Mouse (Mus musculus) splenic B cell, adult 2 months (primary cell): ENCODE data around the gene Hist1h2bp.
"Not testable (repeated sequence)": the region's sequence is repeated elsewhere in the genome, so short reads cannot be mapped to it uniquely, and the experiment has no call there.

Experiments
- DNase-seq: peaks from one replicate; pipeline ENCODE4 v3.0.0-alpha.2; 2011; ENCODE audit warnings: low read depth, low spot score
- H3K27me3 ChIP-seq: 2 replicates; pipeline ENCODE4 v1.6.1; 2012; ENCODE audit warnings: mild to moderate bottlenecking, low read length, moderate library complexity, mixed read lengths; ENCODE audit not compliant: control insufficient read depth, poor library complexity, insufficient read depth, severe bottlenecking
- H3K36me3 ChIP-seq: 2 replicates; pipeline ENCODE4 v1.6.1; 2012; ENCODE audit warnings: mild to moderate bottlenecking, low read length, moderate library complexity, mixed read lengths; ENCODE audit not compliant: control insufficient read depth, poor library complexity, insufficient read depth, severe bottlenecking

The Hist1h2bp gene

DNA sequence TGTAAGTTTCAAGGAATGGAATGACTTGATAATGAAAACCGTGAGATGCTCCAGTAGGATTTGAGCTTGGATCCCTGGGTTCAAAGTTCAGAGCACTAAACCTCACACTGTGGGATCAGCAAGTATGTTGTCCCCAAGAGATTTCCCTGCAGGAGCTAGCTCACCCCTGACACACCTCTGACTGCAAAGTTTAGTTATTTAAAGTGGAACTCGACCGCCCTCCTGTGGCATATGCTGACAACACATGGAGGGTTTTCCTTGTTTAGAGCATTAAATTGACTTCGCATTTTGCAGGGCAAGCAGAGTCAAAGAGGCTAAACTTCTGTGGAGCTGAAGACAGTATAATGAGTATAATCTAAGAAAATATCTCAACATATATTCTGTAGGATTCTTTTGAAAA, 15.8 kb downstream of the Hist1h2bp start:
- H3K36me3 ChIP-seq, DNase-seq, H3K27me3 ChIP-seq: not testable (repeated sequence)

DNA sequence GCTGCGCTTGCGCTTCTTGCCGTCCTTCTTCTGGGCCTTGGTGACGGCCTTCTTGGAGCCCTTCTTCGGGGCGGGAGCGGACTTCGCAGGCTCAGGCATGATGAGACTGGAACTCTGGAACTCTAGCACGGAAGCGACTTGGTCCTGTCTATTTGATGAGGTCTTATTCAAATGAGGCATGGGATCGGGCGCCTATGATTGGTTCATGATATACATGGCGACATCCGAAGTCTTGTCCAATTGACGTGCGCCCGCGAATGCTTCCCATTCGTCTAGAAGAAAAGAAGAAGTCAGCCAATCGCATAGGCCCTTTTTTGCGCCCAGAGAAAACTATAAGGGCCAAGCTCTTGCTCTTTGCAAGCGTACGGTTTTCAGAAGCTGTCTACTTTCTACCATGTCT, 22.8 kb downstream of the Hist1h2bp start, which contains the start of the genes Hist1h2bq and Hist1h2ao:
TSS of gene Hist1h2bq (minus strand) at position 125 of the 400 bp plus-strand sequence.
TSS of gene Hist1h2ao (plus strand) at position 393 of the 400 bp plus-strand sequence.
- H3K27me3 ChIP-seq, DNase-seq, H3K36me3 ChIP-seq: not testable (repeated sequence)

DNA sequence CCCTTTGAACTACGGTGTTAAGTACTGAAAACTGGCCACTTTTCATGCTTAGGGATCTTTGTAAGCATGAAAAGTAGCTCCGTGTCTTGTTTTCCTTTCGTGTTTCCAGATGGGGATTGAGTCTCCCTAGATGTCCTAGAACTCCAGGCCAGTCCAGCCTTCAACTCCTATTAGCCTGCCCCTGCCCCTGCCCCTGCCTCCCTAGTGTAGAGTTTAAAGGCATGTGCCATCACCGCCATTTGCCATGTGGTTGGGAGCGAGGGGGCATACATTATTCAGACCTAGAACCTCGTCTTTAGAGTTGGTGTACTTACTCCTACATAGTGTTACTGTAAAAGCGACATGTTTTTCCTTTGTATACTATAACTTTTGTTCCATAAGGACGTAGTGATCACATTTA, 23.8 kb downstream of the Hist1h2bp start:
- DNase-seq, H3K36me3 ChIP-seq, H3K27me3 ChIP-seq: not testable (repeated sequence)

DNA sequence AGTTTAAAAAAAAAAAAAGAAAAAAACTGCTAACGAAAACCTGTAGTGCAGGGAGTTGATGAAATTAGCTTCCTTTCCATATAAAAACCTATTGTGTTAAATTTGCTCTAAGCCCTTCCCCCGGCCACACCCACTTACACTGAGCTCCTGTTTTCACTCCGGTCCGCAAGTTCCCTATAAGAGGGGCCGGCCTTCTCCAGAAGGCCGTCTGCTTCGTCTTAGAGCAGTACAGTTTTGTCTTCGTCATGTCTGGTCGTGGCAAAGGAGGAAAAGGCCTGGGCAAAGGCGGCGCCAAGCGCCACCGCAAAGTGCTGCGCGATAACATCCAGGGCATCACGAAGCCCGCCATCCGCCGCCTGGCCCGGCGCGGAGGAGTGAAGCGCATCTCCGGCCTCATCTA, 24.3 kb downstream of the Hist1h2bp start, which contains the start of gene Hist1h4m:
TSS of gene Hist1h4m (plus strand) at position 208 of the 400 bp plus-strand sequence.
- H3K27me3 ChIP-seq, H3K36me3 ChIP-seq, DNase-seq: not testable (repeated sequence)

DNA sequence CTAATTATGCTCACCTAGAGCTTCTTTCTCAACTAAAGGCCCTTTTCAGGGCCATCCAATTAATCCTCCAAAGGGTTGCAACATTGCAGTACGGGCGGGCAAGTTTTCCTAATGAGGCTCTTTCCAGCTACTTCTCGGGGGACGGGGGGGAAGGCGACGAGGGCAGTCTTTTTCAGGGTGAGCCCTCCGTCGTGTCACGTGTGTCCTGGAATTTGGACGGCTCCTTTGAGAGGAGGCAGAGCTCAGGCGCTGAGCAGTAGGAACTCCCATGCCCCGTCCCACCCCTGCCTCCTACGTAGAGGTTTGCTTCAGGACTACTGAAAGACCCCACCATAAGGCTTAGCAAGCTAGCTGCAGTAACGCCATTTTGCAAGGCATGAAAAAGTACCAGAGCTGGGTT, 24.8 kb downstream of the Hist1h2bp start:
- DNase-seq, H3K36me3 ChIP-seq, H3K27me3 ChIP-seq: not testable (repeated sequence)

DNA sequence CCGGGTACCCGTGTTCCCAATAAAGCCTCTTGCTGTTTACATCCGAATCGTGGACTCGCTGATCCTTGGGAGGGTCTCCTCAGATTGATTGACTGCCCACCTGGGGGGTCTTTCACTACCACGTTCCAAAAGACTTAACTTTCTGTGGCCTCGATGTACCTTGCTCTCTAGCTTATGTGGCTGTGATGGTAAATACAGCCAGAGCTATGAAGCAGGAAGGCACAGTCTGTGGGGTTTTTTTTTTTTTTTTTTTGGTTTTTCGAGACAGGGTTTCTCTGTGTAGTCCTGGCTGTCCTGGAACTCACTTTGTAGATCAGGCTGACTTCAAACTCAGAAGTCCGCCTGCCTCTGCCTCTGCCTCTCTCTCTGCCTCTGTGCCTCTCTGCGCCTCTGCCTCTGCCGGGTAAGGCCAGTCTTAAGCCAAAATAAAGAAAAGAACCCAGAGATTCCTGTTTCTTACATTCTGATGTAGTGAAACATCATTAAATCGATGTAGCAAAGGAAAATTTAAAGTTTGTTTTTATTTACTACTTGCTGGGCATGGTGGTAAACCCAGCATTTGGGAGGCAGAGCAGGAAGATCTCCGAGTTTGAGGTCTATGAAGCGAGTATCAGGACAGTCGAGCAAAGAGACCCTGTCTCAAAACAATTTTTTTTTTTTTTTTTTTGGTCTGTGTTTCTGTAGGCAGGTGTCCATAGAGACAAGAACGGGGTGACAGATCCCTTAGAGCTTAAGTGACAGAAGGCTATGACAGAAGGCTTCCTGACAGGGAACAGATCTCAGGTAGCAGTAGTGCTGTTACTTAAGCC, 33.0 kb downstream of the Hist1h2bp start:
- DNase-seq, H3K27me3 ChIP-seq, H3K36me3 ChIP-seq: not testable (repeated sequence)

DNA sequence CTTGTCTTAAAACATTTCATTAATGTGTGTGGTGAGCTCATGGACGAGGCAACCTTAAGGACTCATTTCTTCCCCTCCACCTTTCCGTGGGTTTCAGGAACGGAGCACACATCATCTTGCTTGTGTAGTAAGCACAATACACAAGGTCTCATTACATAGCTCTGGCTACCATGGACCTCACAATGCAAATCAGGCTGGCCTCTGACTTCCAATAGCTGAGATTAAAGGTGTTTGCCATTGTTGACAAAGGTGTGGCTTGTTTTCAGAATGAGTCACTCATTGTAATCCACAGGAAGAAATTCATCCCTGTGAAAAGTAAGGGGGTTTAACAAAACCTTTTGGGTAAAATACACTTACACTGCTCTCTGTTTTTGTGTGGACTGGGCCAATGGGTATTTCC, 41.2 kb downstream of the Hist1h2bp start:
- Histone ChIP-seq H3K36me3 (no peaks in the 10 kb centered on the region), H3K27me3 (no peaks in the 10 kb centered on the region)
- DNase-seq = no peak

DNA sequence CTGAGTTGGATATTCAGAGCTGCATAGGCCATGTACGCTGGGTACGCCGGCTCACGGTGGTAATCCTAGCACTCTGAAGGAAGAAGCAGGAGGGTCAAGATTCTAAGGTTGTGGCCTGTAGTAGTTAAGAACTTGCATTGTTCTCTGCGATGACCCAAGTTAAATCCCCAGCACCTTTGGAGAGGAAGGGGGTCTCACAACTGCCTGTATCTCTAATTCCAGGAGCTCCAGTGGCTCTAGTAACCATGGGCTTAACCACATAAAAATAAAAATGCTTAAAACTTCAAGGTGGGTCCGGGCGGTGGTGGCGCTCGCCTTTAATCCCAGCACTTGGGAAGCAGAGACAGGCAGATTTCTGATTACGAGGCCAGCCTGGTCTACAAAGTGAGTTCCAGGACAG, 43.1 kb downstream of the Hist1h2bp start:
- no peak for DNase-seq
- no peaks in the 10 kb centered on the region for H3K27me3 ChIP-seq
- no peaks in the 10 kb centered on the region for H3K36me3 ChIP-seq

DNA sequence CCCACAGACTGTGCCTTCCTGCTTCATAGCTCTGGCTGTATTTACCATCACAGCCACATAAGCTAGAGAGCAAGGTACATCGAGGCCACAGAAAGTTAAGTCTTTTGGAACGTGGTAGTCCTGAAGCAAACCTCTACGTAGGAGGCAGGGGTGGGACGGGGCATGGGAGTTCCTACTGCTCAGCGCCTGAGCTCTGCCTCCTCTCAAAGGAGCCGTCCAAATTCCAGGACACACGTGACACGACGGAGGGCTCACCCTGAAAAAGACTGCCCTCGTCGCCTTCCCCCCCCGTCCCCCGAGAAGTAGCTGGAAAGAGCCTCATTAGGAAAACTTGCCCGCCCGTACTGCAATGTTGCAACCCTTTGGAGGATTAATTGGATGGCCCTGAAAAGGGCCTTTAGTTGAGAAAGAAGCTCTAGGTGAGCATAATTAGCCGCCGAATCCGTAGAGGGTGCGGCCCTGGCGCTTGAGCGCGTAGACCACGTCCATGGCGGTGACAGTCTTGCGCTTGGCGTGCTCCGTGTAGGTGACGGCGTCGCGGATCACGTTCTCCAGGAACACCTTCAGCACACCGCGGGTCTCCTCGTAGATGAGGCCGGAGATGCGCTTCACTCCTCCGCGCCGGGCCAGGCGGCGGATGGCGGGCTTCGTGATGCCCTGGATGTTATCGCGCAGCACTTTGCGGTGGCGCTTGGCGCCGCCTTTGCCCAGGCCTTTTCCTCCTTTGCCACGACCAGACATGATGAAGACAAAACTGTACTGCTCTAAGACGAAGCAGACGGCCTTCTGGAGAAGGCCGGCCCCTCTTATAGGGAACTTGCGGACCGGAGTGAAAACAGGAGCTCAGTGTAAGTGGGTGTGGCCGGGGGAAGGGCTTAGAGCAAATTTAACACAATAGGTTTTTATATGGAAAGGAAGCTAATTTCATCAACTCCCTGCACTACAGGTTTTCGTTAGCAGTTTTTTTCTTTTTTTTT, 44.4 kb downstream of the Hist1h2bp start, which contains the start of gene Hist1h4n:
TSS of gene Hist1h4n (minus strand) at position 779 of the 977 bp plus-strand sequence.
- not testable (repeated sequence) for H3K36me3 ChIP-seq, H3K27me3 ChIP-seq, DNase-seq

DNA sequence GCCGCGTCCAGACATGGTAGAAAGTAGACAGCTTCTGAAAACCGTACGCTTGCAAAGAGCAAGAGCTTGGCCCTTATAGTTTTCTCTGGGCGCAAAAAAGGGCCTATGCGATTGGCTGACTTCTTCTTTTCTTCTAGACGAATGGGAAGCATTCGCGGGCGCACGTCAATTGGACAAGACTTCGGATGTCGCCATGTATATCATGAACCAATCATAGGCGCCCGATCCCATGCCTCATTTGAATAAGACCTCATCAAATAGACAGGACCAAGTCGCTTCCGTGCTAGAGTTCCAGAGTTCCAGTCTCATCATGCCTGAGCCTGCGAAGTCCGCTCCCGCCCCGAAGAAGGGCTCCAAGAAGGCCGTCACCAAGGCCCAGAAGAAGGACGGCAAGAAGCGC, 46.2 kb downstream of the Hist1h2bp start, which contains the start of the genes Hist1h2ap and Hist1h2br:
TSS of gene Hist1h2ap (minus strand) at position 47 of the 400 bp plus-strand sequence.
TSS of gene Hist1h2br (plus strand) at position 283 of the 400 bp plus-strand sequence.
- not testable (repeated sequence) for H3K27me3 ChIP-seq, DNase-seq, H3K36me3 ChIP-seq
